Mouse (Mus musculus): ENCODE results near the gene Ppp1r13b. TPM values are rescaled to one million over a fixed set of nuclear protein-coding genes. Genes with fewer than 3 reads are reported as not detected.

The Ppp1r13b gene
- 31.1 and 31.5 TPM in 2 replicates for polyA plus RNA-seq (2012; rRNA removed)

GRCm38 (mm10) chr12:111907970-111908681, at the start of gene Ppp1r13b:
TSS of gene Ppp1r13b (minus strand) at chr12:111908110.

GRCm38 (mm10) chr12:111813766-111814617, 93.9 kb downstream of the Ppp1r13b start, which contains the start of the genes Xrcc3 and Zfyve21:
TSS of gene Xrcc3 (minus strand) at chr12:111813873.
TSS of gene Zfyve21 (plus strand) at chr12:111814170.

Other genes starting within 250 kb of the Ppp1r13b start
- gene Ckb, start 235.8 kb downstream of the Ppp1r13b start, polyA plus RNA-seq (2012; rRNA removed): 1,210 and 1,244 TPM in 2 replicates
- 21.9 and 25.1 TPM in 2 replicates for gene Trmt61a, start 230.0 kb downstream of the Ppp1r13b start, polyA plus RNA-seq (2012; rRNA removed)
- 42.6 and 43.2 TPM in 2 replicates for gene Bag5, start 194.9 kb downstream of the Ppp1r13b start, polyA plus RNA-seq (2012; rRNA removed)
- gene Apopt1, start 194.8 kb downstream of the Ppp1r13b start, polyA plus RNA-seq (2012; rRNA removed): 37.4 and 37.7 TPM in 2 replicates
- 680 and 694 TPM in 2 replicates for gene Klc1, start 149.3 kb downstream of the Ppp1r13b start, polyA plus RNA-seq (2012; rRNA removed)
- 3.8 and 4.1 TPM in 2 replicates for gene Xrcc3, start 94.2 kb downstream of the Ppp1r13b start, polyA plus RNA-seq (2012; rRNA removed)
- 28.6 and 32.2 TPM in 2 replicates for gene Zfyve21, start 93.9 kb downstream of the Ppp1r13b start, polyA plus RNA-seq (2012; rRNA removed)
- 229 and 244 TPM in 2 replicates for gene Atp5mpl, start 58.9 kb upstream of the Ppp1r13b start, polyA plus RNA-seq (2012; rRNA removed)
- 0.51 and 0.56 TPM in 2 replicates for gene Tdrd9, start 63.4 kb upstream of the Ppp1r13b start, polyA plus RNA-seq (2012; rRNA removed)
- 0.05 and 0.12 TPM in 2 replicates for gene Rd3l, start 73.2 kb upstream of the Ppp1r13b start, polyA plus RNA-seq (2012; rRNA removed)
- gene Aspg, start 198.6 kb upstream of the Ppp1r13b start, polyA plus RNA-seq (2012; rRNA removed): 1.3 and 2.7 TPM in 2 replicates
- 22.2 and 29.5 TPM in 2 replicates for gene Kif26a, start 238.1 kb upstream of the Ppp1r13b start, polyA plus RNA-seq (2012; rRNA removed)

Measured in central nervous system, embryonic 18 days (tissue).